Mouse (Mus musculus) midbrain, embryonic 13.5 days (tissue): ENCODE results near the gene Sun2. TPM values are rescaled to one million over a fixed set of nuclear protein-coding genes. Genes with fewer than 3 reads are reported as not detected.

Source experiments
- ATAC-seq: fragments of 200-750 bp; cut with Nextera tagmentation; 2 replicates; pipeline ENCODE4 v1.8.0; 2017; ENCODE audit warnings: mild to moderate bottlenecking, moderate TSS enrichment, moderate library complexity
- H3K27ac ChIP-seq: fragments of 300-500 bp; sonication (generic); 2 replicates; pipeline ENCODE4 v1.5.1; 2015; ENCODE audit warnings: inconsistent platforms, mild to moderate bottlenecking, moderate library complexity
- H3K27me3 ChIP-seq: fragments of 300-500 bp; sonication (generic); 2 replicates; pipeline ENCODE4 v1.6.1; 2015; ENCODE audit warnings: mild to moderate bottlenecking, inconsistent platforms
- H3K36me3 ChIP-seq: fragments of 300-500 bp; sonication (generic); 2 replicates; pipeline ENCODE4 v1.6.1; 2015; ENCODE audit warnings: mild to moderate bottlenecking, inconsistent platforms
- H3K4me1 ChIP-seq: fragments of 300-500 bp; sonication (generic); replicated peaks from 2 replicates; pipeline ENCODE4 v1.6.1; 2015; ENCODE audit warnings: inconsistent platforms
- H3K4me2 ChIP-seq: fragments of 300-500 bp; sonication (generic); replicated peaks from 2 replicates; pipeline ENCODE4 v1.6.1; 2015; ENCODE audit warnings: moderate library complexity, mild to moderate bottlenecking, inconsistent platforms
- H3K4me3 ChIP-seq: fragments of 300-500 bp; sonication (generic); replicated peaks from 2 replicates; pipeline ENCODE4 v1.5.1; 2015; ENCODE audit warnings: mild to moderate bottlenecking, inconsistent platforms
- H3K9ac ChIP-seq: fragments of 300-500 bp; sonication (generic); replicated peaks from 2 replicates; pipeline ENCODE4 v1.6.1; 2015; ENCODE audit warnings: mild to moderate bottlenecking, inconsistent platforms
- H3K9me3 ChIP-seq: fragments of 300-500 bp; sonication (generic); 2 replicates; pipeline ENCODE4 v1.6.1; 2016; ENCODE audit warnings: mild to moderate bottlenecking, inconsistent platforms
- WGBS: fragments of 180-500 bp; shearing (Covaris S2); methylation state at CpG from one replicate; pipeline ENCODE4 v1.1.7; 2015; 5-methylcytosine and 5-hydroxymethylcytosine counted together
- polyA plus RNA-seq: library from polyadenylated mRNA; unstranded; fragments of >200 nt; fragmentation: Nextera tagmentation; extraction: Ambion mirVana; gene quantifications from 2 replicates; pipeline ENCODE4 v1.2.1, GENCODE M21; 2015

The Sun2 gene
- polyA plus RNA-seq, 1 experiment from 2014 or later, result 8.5 TPM

DNA sequence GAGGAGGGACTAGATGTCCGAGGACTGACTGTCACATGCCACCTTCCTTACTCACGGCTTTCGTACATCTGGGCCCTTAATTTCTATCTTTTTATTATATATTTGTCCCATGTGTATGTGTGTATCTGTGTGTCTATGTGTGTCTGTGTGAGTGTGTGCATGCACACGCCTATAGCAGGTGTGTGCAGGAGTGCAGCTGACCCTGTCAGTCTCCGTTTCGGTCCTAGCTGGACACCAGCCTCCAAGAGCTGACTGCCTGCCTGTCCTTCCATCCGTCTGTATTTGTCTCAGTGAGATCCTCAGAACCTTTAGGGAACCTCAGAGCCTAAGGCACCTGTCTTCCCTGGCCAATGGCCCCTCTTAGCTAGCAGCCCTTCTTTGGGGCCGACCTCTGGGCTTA is 22.1 kb downstream of the Sun2 start:
- Histone ChIP-seq H3K9ac (no peak overlapping the region), H3K27ac (no peak overlapping the region), H3K4me1 (no peaks in the 10 kb centered on the region), H3K36me3 (peaks cover 79% of the 10 kb centered on the region), H3K27me3 (no peaks in the 10 kb centered on the region), H3K9me3 (no peaks in the 10 kb centered on the region), H3K4me2 (no peak overlapping the region), H3K4me3 (no peak overlapping the region)
- WGBS, result 95% methylated on average over 8 of the region's 8 CpGs
- ATAC-seq, result no peak

DNA sequence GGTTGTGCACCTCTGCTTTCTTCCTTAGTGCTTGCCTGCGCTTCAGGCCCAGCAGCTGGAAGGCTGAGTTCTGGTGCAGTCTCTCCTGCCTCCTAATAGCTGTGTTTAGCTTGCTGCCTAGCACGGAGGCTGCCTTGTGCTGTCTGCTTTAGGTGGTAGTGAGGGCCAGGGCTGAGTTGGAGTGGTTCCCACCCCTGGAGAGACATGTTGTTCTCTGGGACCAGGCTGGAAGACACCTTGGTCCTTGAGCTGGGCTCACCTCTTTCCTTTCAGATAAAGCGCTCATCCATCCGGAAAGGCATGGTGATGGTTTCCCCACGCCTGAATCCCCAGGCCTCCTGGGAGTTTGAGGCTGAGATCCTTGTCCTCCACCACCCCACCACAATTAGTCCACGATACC is 25.6 kb downstream of the Sun2 start:
- Histone ChIP-seq H3K27me3 (no peaks in the 10 kb centered on the region), H3K27ac (no peak overlapping the region), H3K9me3 (no peaks in the 10 kb centered on the region), H3K9ac (no peak overlapping the region), H3K4me1 (no peaks in the 10 kb centered on the region), H3K36me3 (peaks cover 97% of the 10 kb centered on the region), H3K4me3 (no peak overlapping the region), H3K4me2 (no peak overlapping the region)
- 90% methylated on average over 6 of the region's 6 CpGs for WGBS
- ATAC-seq, result no peak

DNA sequence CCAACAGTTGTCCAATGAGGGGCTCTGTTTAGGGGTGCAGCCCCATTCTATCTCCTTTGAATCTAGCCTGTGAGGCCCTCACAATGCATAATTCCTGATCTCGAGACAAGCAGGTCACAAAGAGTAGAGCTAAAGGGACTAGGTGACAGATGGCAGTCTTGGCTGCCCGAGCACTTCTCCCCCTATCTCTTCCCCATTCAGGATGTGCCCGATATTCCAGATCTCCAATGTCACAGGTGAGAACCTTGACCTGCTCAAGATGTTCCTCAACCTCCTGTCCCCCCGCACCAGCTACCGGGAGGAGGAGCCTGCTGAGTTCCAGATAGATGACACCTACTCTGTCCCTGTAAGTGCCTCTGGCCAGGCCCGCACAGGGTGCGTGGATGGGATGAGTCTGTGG is 26.7 kb downstream of the Sun2 start:
- peaks cover 99% of the 10 kb centered on the region for H3K36me3 ChIP-seq
- H3K4me1 ChIP-seq, result no peaks in the 10 kb centered on the region
- H3K4me3 ChIP-seq, result no peak overlapping the region
- WGBS, result 93% methylated on average over 7 of the region's 7 CpGs
- no peak overlapping the region for H3K27ac ChIP-seq
- H3K9me3 ChIP-seq, result no peaks in the 10 kb centered on the region
- no peaks in the 10 kb centered on the region for H3K27me3 ChIP-seq
- no peak overlapping the region for H3K9ac ChIP-seq
- no peak for ATAC-seq
- no peak overlapping the region for H3K4me2 ChIP-seq

DNA sequence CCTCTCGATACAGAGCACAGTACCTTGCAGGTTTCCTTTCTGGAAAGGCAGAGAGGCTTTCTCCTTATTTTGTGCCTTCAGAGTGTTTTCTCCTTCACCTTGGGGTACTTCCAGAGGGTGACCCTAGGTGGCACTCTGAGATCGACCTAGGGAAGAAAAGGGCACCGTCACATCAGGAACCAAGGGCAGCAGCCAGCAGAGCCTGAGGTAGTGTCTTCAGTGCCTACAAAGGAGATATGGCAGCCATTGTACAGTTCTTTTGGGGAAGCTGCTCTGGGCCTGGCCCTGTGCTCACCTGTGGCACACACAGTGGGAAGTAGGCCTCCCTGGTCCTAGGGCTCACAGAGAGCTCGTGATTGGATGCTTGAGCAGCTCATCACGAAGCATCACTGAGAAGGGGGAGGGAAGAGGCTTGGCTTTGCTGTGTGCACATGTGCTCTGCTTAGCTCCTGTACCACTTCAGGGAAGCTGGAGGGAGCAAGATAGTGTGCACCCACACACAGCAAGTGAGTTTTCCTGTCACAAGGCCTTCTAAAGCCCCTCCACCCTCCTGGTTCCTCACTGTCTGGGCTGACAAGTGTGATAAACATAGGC is 34.0 kb downstream of the Sun2 start:
- no peaks in the 10 kb centered on the region for H3K4me1 ChIP-seq
- no peak for ATAC-seq
- 89% methylated on average over 5 of the region's 5 CpGs for WGBS
- H3K9ac ChIP-seq, result no peak overlapping the region
- no peaks in the 10 kb centered on the region for H3K27me3 ChIP-seq
- no peaks in the 10 kb centered on the region for H3K9me3 ChIP-seq
- peaks cover 70% of the 10 kb centered on the region for H3K36me3 ChIP-seq
- no peak overlapping the region for H3K4me2 ChIP-seq
- H3K4me3 ChIP-seq, result no peak overlapping the region
- no peak overlapping the region for H3K27ac ChIP-seq

DNA sequence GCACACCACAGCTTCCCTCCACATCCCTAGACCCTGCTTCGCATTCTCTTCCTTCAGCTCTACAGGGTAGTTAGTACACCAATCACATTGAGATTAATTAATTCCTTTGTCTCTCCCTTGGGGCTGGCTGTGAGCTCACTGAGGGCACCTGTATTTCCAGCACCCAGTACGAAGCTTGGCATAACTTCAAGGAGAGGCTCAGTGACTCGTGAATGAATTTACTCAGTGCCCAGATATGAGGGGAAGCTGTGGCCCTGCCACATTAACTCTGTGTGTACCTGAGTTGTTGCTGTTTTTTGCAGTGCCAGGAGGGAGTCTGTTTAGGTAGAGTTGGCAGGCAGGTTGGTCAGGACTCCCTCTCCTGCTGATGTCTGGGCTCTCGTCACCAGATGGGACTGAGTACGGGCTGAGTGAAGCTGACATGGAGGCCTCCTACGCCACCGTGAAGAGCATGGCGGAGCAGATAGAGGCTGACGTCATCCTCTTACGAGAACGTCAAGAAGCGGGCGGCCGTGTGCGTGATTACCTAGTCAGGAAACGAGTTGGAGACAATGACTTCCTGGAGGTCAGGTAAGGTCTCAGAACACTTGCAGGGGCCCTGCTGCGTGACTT is 35.6 kb downstream of the Sun2 start:
- Histone ChIP-seq H3K36me3 (peaks cover 54% of the 10 kb centered on the region), H3K27me3 (no peaks in the 10 kb centered on the region), H3K27ac (no peak overlapping the region), H3K4me3 (no peak overlapping the region), H3K4me2 (no peak overlapping the region), H3K9ac (no peak overlapping the region), H3K4me1 (no peaks in the 10 kb centered on the region), H3K9me3 (no peaks in the 10 kb centered on the region)
- no peak for ATAC-seq
- WGBS, result 89% methylated on average over 17 of the region's 17 CpGs

DNA sequence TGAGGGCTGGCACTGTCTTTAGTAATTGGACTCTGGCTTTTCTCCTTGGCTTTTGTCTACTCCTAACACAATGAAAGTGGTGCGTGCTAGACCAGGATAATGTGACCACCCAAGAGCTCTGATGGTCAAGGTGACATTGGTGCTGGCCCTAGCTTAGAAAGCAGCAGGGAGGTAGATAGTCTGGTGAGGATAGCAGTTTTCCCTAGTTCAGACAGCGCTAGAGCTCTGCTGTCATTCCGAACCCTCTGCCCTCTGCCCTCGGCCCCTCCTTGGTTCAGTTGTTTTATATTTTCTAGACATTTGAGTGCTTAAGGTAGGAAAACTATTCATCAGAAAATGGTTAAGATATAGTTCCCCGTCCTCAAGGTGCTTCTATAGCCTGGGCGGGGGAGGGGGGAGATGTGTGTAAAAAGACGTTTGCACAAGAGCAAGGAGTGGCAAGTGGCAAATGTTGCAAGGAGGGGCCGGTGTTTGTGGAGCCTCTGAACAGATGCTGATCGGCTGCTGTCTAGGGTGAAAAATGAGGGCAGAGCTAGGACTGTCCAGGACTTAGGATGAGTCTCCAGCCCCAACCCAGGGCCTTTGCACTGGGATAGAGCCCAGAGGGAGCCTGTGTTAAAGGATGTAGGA is 44.7 kb downstream of the Sun2 start:
- Histone ChIP-seq H3K27me3 (no peaks in the 10 kb centered on the region), H3K9me3 (no peaks in the 10 kb centered on the region), H3K4me3 (no peak overlapping the region), H3K9ac (no peak overlapping the region), H3K36me3 (peaks cover 20% of the 10 kb centered on the region), H3K27ac (peak overlapping the region; percentile 60), H3K4me1 (peaks cover 32% of the 10 kb centered on the region), H3K4me2 (no peak overlapping the region)
- WGBS, result 82% methylated on average over 9 of the region's 9 CpGs
- no peak for ATAC-seq

DNA sequence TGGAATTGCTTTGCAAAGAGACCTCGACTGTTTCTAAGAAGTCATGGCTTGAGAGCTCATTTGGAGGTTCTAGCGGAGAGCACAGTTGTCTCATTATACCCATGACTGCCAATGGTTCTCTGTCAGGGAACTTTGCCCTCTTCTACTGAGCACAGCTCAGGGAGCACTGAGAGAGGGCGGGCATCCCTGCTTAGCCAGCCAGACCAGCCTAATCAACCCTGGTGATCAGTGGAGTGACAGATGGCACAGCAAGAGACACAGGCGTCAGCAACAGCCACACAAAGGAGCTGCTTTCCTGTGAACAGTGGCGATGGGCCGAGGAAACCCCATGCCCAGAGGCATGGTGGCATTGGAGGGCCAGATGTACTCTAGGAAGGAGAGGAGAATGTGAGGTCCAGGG is 45.3 kb downstream of the Sun2 start:
- 72% methylated on average over 6 of the region's 6 CpGs for WGBS
- H3K27me3 ChIP-seq, result no peaks in the 10 kb centered on the region
- H3K27ac ChIP-seq, result peak overlapping the region; percentile 60
- H3K9ac ChIP-seq, result no peak overlapping the region
- peaks cover 20% of the 10 kb centered on the region for H3K36me3 ChIP-seq
- H3K4me2 ChIP-seq, result no peak overlapping the region
- H3K4me3 ChIP-seq, result no peak overlapping the region
- H3K4me1 ChIP-seq, result peaks cover 39% of the 10 kb centered on the region
- H3K9me3 ChIP-seq, result no peaks in the 10 kb centered on the region
- no peak for ATAC-seq

DNA sequence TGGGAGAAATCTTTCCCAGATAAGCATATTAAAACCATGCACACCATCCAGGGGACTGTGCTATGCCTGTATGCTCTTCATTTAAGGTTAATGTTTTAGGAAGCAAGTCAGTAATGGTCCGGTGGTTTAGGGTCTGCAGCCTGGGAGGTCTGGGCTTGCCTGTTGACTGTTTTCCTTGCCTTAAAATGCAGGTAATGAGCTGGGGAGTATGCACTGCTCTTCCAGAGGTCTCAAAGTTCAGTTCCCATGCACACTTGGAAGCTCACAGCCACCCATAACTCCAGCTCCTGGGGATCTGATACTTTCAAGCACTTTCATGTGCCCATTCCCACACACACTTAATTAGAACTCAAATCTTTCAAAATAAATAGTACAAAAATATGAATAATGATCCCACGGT is 45.8 kb downstream of the Sun2 start:
- Histone ChIP-seq H3K4me1 (peaks cover 44% of the 10 kb centered on the region), H3K9ac (no peak overlapping the region), H3K27me3 (no peaks in the 10 kb centered on the region), H3K27ac (no peak overlapping the region), H3K36me3 (peaks cover 20% of the 10 kb centered on the region), H3K9me3 (no peaks in the 10 kb centered on the region), H3K4me2 (no peak overlapping the region), H3K4me3 (no peak overlapping the region)
- no peak for ATAC-seq
- 93% methylated on average over 2 of the region's 2 CpGs for WGBS

DNA sequence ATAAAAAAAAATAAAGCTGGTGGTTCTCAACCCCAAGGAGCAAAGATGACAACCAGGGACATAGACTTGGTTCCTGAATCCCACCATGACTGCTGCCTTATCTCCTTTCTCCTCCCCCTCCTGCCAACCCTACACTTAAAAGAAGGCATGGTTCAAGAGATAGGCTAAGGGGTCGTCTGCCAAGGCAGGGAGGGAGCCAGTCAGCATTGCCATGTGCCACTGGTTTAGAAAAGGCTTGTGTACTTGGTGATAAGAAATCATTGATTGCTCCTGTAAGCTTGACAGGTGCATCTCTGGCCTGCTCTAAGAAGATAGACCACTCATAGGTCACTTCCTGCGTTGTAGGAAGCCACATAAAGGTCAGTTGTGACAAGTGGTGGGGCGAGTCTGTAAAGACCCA is 46.8 kb downstream of the Sun2 start:
- WGBS, result 71% methylated on average over 3 of the region's 3 CpGs

DNA sequence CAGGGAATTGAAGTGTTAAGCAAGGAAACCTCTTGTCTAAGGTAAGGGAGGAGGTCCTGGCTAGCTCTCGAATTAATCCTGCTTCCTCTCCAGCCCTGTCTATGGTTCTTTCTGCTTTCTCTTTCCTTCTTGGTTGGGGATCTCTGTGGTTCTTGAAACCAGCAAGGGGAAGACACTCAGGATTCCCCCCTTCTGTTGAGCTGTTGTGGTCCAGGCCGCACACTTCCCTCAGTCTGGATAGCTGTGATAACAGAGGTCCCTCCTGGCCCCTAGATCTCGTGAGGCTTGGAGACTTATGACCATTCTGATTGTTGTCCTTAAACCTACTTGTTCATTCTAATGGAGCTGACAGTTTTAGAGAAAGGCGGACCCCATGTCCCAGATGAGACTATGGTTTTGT is 47.8 kb downstream of the Sun2 start:
- no peak overlapping the region for H3K4me2 ChIP-seq
- no peak overlapping the region for H3K27ac ChIP-seq
- H3K36me3 ChIP-seq, result peaks cover 20% of the 10 kb centered on the region
- H3K9me3 ChIP-seq, result no peaks in the 10 kb centered on the region
- 91% methylated on average over 4 of the region's 4 CpGs for WGBS
- ATAC-seq, result no peak
- no peak overlapping the region for H3K4me3 ChIP-seq
- peaks cover 53% of the 10 kb centered on the region for H3K4me1 ChIP-seq
- H3K27me3 ChIP-seq, result no peaks in the 10 kb centered on the region
- no peak overlapping the region for H3K9ac ChIP-seq

More for the DNA sequence above, 46.8 kb downstream of the Sun2 start:
- no peak overlapping the region for H3K4me2 ChIP-seq
- no peaks in the 10 kb centered on the region for H3K27me3 ChIP-seq
- H3K9me3 ChIP-seq, result no peaks in the 10 kb centered on the region
- no peak overlapping the region for H3K9ac ChIP-seq
- ATAC-seq, result no peak
- H3K4me1 ChIP-seq, result peaks cover 47% of the 10 kb centered on the region
- peaks cover 20% of the 10 kb centered on the region for H3K36me3 ChIP-seq
- H3K4me3 ChIP-seq, result no peak overlapping the region
- H3K27ac ChIP-seq, result no peak overlapping the region

DNA sequence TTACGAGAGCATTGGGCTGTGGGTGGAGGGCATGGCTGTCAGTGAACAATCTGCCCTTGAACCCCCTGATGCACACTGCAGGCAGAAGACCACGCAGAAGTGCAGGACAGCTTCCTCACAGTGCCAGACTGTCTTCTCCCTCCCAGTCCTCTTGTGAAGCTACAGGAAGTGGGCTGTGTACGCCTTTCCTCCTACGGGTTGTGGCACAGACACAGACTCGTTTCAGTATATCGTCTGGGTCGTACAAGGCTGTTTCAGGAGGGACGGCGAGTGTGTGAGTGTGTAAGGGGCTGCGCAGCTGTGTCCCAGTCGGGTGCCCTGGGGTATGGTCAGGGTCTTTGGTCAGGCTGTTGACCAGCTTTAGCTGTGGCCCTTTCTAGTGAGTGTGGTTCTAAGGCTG is 48.6 kb downstream of the Sun2 start:
- H3K9me3 ChIP-seq, result no peaks in the 10 kb centered on the region
- peak overlapping the region; percentile 11; the same call in 1 of the 2 replicates for H3K4me2 ChIP-seq
- no peaks in the 10 kb centered on the region for H3K27me3 ChIP-seq
- no peak for ATAC-seq
- peaks cover 54% of the 10 kb centered on the region for H3K4me1 ChIP-seq
- H3K27ac ChIP-seq, result no peak overlapping the region
- peaks cover 14% of the 10 kb centered on the region for H3K36me3 ChIP-seq
- 91% methylated on average over 11 of the region's 11 CpGs for WGBS
- H3K9ac ChIP-seq, result 0 out of 2 replicates have a peak overlapping the region, but pooled peaks have one; percentile 11
- H3K4me3 ChIP-seq, result no peak overlapping the region

DNA sequence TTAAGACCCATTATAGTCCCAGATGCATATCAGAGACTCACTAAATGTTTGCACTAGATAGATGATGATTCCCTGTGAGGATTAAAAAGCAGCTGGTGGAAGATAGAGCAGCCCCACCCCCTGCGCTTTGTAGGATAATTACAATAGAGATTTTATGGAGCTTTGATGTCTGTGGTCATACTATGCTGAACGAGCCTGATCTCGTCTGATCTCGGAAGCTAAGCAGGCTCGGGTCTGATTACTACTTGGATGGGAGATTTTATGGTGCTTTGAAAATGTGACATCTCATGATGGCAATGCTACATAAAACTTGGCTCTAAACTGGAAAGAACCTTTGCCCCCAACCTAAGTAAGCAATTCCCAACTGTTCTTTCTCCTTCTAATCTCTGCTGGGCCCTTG is 50.0 kb downstream of the Sun2 start:
- H3K36me3 ChIP-seq, result peaks cover 14% of the 10 kb centered on the region
- no peak for ATAC-seq
- no peaks in the 10 kb centered on the region for H3K9me3 ChIP-seq
- peak overlapping the region; percentile 90; the same call in 1 of the 2 replicates for H3K4me3 ChIP-seq
- peaks cover 54% of the 10 kb centered on the region for H3K4me1 ChIP-seq
- H3K4me2 ChIP-seq, result peak overlapping the region; percentile 99
- WGBS, result 69% methylated on average over 5 of the region's 5 CpGs
- H3K9ac ChIP-seq, result no peak overlapping the region
- H3K27me3 ChIP-seq, result no peaks in the 10 kb centered on the region
- no peak overlapping the region for H3K27ac ChIP-seq
